Mouse (Mus musculus) regulatory T cell (primary cell): ENCODE measurements around the gene Upk3a.

Experiments
- in situ Hi-C: fragments of 300-600 bp; cut with MboI, MseI; formaldehyde crosslinking; loops from one replicate; pipeline ENCODE4 v1.15.1; 2025; ENCODE audit warnings: high pct_unique_total_duplicates

Gene Upk3a

DNA sequence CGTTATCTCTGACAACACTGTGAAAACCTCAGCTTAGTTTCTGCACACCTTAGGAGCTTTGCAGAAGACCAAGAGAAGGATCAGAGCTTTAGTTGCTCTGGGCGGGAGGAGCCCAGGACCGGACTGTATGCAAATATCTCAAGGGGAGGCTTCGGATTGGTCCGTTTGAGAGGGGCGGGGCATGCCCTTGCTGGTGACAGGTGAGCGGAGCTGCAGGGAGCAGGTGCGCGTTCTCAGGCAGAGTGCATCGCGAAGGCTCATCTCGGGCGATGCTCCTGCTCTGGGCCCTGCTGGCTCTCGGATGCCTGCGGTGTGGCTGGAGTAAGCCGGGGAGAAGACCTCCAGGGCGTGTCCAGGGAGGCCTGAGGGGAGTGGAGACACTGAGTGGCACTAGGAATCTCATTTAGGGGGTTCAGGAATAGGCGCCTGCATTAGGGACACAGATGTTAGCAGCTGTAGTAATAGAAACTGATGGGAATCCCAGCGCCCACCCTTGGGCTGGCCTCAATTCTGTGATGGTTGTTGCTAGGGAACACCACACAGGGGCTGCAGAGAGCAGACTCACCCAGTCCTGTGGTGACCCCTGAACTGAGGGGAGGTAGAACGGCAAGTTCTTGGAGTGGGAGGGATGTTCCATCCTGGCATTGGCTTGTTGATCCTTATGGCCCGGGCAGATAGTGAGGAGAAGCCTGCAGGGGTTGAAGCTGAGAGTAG is at the start of gene Upk3a:
TSS of gene Upk3a (plus strand) at position 191 of the 714 bp plus-strand sequence.
- in situ Hi-C loops: no loop called here

DNA sequence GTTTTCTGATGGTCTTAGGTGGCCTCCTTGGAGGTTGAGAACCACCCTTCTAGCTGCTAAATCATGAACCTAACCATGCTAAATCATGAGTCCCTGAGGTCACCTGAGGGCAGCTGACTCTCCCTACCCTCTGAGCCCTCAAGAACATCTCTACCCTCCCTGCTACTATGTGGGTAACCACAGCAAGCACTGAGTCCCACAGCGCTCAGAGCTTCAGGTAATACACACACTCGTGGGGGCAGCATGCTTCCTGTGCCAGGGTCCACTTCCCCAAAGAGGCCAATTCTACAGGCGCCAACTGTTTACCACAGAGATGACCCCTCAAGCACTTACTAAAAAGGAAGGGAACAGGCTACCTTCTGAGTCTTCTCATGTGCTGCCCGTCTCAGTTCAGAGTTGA is 48.4 kb upstream of the Upk3a start:
- in situ Hi-C loops: no loop called here

DNA sequence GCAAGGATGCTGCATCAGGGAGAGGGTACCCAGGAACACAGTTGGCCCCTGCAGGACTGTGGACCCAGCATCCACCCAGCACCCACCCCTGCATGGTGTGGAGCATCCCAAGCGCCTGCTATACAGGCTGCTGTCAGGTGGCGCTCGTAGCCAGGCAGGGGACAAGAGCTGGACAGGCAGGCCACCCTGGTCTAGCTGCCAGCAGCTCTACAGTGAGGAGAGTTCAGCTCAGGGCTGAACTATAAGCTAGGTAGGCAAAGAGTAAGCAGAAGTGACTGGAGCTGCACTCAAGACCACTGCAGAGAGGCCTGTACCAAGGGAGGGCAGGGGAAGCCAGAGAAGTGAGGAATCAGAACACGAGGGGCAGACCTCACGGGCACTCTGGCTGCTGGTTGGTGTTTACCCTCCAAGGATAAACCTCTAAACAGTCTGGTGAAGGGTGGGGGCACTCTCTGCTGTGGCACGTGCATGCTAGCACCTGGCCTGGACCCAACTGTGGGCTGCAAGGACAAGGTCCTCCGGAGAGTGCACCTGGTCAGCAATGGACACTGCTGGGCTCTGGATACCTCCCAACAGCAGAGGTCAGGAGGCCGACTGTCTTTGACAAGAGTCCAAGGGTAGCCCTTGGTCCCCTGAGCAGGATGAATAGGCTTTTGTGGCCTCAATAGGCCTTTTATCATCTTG is 43.9 kb upstream of the Upk3a start:
- in situ Hi-C loops: no loop called here

DNA sequence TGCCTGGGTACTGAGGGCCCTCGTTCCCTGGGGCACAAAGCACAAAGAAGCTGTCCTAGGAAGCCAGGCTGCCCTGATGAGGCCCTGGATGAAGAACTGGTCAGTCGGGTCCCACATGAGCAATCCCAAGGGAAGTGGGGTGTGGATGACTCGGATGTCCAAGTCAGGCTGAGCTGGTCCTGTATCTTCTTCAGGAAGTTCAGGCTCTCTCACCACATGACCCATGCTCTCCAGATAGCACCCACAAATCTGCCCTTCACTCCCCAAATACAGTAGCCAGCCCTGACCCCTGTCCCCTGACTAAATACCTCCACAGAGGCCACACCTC is 43.4 kb upstream of the Upk3a start:
- in situ Hi-C loops: no loop called here

DNA sequence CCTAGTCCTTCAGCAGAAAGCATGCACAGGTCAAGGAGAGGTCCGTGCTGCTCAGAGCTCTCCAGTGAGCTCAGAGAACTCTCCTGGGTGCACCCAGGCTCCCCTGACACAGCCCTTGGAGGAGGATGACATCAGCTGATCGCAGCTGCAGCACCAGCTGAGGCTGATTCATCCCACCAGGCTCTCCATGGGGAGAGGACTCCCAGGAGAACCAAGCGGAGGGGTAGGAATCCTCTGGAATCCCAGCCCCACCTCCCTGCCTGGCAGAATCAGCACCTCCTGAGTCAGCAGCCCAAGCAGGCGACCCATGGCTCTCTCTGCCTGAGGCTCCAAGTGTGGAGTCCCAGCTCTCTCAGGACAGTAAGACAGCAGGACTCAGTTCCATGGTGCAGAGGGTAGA is 41.2 kb upstream of the Upk3a start:
- in situ Hi-C loops: no loop called here

DNA sequence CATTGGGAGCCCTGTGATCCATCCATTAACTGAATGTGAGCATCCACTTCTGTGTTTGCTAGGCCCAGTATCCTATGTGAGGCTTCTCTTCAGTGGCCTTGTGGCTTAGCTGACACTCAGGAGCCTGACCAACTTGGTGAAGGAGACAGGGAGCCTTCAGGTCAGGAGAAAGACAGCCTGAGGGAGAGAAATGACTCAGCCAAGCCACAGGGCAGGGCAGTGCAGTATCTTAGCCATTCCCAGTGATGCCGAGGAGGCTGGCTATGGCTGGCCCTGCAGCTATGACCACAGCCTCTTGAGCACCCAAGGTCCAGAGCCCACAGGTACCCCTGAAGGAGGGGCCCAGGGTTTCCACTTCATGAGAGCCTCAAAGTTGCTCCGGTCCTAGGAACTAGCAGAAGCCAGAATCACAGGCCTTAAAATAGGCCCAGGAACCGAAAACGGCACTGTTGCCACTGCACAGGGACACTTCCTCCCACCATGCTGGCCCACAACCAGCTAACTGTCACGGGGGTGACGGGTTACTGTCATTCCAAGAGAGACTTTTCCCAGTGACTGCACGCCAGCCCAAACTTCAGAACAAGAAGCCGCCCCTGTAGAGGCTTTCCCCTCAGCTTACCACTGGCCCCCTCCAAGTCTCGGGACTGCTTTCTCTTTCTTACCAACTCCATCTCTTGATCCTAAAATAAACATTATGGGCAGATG is 35.2 kb upstream of the Upk3a start:
- in situ Hi-C loops: no loop called here

DNA sequence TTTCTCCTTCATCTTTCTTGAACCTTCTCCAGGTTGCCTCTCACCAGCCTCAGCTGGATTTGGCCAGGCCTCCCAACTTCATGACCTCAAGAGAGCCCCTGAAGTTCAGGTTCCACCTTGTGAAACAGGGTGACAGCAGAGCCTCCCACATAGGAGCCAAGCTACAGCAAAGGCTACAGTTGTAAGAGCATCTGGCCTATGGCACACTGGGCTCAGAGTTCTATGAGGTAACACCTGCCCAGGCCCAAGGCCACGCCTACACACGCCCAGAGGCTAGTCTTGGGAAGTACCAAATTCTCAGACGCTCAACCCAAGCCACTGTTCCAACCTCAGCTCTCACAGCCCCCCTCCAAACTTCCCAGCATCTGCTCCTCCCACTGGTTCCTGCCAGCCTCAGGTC is 34.1 kb upstream of the Upk3a start:
- in situ Hi-C loops: no loop called here

DNA sequence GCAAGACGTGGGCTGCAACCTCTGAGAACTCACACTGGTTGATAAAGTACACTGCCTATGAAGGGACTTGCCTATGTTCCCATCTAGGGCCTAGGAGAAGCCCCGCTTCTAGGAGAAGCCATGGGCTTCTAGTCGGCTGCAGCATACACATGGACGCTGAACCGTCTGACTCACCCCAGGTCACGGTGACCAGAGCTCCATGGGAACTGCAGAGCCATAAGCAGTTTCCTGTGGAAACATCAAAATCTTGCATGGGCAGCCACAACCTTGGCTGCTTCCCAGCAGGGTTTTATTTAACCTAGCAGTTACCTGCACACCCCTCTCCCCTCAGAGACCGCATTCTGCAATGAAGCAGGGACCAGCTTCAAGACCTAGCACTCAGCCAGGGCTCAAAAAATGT is 33.2 kb upstream of the Upk3a start:
- in situ Hi-C loops: no loop called here

DNA sequence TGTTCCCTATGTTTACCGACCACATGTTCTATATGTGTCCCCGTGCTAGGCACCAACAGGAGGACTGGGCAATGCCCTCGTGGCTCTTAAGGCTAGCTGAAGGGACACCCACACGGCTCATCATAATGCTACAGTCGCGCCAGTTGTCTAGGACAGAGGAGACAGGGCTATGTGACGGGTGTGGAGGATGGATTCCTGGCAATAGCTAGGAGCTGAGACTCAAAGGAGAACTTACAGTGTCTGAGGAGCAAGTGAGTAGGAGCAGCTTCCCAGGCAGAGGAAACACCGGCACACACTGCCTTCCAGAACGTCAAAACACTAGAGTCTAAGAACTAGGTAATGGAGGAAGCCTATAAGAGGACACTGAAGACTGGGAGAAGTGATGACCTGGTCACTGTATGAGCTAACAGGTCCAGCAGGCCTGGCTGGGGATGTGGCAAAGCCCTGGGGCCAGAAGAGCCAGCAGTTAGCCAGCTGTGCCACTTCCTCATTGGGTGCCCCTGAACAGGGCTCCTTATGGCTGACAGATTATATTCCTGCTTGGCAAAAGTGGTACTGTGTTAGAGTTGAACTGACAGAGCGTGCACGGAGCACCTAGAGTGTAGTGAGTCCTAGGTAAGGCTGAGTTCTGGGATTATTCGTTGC is 31.3 kb upstream of the Upk3a start:
- in situ Hi-C loops: loop anchor here (5.0 kb wide), 1 partner anchor 63 kb away; the partner anchor contains the start of genes Gm29666 and Nup50

DNA sequence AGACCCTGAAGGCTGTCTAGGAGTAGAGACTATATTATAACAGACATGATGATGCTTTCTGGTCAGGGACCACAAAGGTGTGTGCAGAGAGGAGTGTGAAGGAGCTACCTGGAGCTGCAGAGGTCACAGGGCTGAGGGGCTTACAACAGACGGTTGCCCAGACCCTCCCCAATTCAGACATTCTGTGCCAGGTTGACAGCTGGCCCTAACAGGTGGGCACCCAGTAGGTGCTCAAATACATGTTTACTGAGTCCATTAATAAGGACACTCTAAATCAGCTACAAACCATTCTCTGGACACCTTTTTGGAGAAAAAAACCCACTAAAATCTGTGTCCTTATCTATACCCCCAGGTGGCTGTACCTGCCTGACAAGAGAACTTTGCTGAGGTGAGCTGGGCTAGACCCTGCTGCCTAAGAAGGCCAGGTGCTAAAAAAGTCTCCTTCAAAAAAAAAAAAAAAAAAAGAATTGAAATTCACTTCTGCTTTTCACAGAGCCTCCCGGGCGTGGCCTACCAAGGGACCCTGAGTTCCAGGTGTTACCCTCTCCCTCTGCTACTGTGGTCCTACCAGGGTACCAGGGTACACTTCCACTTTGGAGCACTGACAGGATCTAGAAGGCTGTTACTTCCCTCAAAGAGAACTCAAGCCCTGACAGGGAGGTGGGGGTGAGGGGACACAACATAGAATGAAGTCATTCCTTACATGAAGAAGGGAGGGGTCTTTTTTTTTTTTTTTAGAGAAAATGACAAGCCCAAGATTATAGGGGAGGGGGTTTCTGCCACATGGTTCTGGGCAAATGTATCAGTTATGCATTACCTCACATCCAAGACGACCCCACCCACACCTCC is 30.5 kb upstream of the Upk3a start:
- in situ Hi-C loops: loop anchor here (5.0 kb wide), 1 partner anchor 64 kb away; the partner anchor contains the start of genes Gm29666 and Nup50

DNA sequence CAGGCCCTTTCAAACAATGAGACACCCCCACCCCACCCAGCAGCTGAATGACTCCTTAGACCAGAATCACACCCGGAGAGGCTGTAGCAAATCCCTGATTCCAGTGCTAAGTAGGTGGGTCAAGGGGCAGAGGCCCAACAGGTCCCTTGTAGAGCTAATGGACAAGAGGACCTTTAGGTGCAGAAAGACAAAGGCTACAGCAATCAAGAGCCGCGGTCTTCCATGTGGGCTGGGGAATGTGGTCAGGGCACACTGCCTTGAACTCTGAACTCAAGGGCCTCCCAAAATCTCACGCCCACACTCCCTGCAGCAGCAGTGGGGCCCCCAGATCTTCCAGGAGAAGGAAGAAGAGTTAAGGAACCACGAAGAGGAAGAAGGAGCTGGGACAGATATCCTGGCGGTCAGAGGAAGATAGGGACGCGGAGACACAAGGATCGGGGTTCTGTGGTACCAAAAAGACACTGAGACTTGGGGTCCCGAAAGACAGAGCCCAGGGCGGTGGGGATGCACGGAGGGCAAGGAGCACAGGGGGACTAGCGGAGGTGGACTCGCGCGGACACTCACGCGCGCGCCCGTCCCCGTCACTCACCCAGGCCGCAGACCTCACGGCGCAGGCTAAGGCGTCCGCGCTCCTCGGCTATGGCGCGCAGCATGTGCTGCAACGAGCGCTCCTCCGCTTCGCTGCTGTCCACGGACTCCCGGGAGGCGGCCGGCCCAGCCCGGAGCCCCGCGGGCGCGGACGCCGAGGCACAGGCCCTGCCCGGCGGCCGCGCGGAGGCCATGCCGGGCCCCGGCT is 29.7 kb upstream of the Upk3a start:
- in situ Hi-C loops: loop anchor here (5.0 kb wide), 1 partner anchor 65 kb away; the partner anchor contains the start of genes Gm29666 and Nup50

DNA sequence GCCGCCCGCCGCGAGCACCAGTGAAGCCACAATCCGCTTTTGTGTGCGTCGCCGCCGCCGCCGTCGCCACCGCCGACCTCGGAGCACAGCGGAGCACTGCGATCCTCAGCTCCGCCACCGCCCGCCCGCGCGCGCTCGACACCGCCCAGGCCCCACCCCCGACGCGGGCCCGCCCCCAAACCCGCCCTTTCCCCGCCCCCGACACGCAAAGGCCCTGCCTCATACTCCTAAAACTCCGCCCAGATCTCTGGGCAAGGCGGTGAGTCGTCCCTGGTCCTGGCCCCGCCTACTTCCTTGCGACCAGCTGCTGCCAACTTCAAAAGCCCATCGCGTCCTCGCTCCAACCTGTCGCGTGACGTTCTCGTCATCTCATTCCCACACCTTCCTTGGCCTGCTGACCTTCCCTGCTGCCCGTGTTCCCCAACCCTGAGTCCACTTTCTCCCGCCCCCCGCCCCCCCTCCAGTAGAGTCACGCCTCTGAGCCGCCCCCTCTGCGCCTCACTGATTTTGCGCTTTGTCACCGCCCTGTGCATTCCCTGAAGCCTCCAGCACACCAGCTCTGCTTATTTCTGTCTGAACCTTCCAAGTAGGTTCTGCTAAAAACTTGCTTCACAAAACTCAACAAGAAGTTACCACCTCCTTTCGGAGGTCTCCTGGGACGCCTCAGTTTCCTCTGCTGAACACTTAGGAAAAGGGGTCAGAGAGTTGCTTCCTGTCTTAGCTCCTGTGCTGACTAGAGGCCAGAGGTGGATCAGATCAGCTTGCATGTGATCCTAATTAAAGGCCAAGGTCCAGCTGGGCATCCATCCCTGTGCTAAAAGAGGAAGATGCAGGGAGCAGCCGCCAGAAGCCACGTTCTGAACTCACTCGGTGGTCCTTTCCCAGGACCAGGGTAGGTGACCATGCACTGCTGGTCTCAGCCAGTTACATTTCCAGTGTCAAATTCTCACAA is 28.8 kb upstream of the Upk3a start, which contains the start of gene 5031439G07Rik:
TSS of gene 5031439G07Rik (minus strand) at position 678 of the 952 bp plus-strand sequence.
- in situ Hi-C loops: loop anchor here (5.0 kb wide), 1 partner anchor 66 kb away; the partner anchor contains the start of genes Gm29666 and Nup50

DNA sequence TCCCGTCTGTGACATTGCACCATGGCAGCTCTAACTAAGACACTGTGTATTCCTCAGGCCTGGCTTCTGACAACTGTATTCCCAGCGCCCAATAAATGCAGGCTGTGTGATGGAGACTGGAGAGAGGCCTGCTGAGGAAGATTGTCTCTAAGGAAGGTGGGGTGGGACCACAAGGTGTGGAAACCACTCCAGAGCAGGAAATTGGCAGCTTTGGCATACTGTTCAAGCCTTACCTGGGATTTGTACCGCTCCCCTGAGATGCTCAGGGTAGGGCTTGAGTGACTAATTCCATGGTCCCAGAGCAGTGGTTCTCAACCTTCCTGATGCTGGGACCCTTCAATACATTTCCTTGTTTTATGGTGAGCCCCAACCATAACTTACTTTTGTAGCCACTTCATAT is 27.8 kb upstream of the Upk3a start:
- in situ Hi-C loops: loop anchor here (5.0 kb wide), 1 partner anchor 67 kb away; the partner anchor contains the start of genes Gm29666 and Nup50

DNA sequence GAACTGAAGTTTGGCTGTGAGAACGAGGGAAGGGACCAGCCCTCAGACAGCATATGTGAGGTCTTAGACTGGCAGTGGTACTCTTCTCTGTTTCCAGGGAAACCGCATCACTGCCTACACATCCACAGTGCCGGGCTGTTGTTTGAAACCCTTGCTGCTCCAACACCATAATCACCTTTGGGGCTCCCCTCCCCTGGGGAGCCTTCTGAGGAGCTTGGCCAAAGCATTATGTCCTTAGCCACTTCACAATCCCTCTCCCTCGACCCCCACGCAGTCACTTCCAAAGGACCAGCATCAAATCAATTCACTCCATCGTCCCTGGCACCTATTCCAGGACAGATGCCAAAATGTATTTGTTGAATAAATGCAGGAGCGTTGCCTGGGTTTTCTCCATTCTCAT is 27.2 kb upstream of the Upk3a start:
- in situ Hi-C loops: loop anchor here (5.0 kb wide), 1 partner anchor 67 kb away; the partner anchor contains the start of genes Gm29666 and Nup50

DNA sequence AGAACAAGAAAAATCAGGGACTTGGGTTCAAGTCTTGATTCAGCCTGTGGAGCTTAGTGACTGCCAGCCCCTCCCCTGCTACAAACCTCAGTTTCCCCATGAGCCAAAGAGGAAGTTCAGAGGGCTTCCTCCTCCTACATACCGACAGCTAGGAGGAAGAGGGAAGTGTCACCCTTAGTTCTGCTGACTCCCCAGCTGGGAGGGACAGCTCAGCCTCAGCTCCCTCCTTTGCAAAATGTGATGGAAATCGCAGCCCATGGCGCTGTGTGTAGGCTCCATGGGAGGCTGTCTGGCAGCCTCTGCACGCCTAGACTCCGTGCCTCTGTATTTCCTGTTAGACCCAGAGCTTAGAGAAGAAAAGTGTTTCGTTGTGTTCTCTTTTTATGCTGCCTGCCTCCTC is 22.4 kb upstream of the Upk3a start:
- in situ Hi-C loops: no loop called here

DNA sequence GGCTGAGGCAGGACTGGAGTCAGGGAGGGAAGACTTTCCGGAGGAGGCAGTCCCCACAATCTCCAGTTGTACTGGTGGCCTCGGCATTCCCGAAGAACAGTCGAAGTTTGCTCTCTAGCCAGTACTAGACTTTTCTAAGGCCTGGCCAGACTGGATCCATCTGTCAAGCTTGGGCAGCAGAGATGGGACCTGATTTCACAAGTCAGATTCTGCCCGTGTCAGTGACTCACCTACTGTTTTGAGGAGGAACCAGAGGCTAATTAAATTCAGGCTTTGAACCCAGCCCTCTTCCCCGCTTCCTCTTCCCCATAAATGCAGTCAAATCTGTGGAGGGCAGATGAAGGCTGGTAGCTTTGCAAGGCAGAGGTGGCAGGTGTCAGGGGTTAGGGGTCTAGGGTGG is 21.9 kb upstream of the Upk3a start:
- in situ Hi-C loops: loop anchor here (5.0 kb wide), 1 partner anchor 77 kb away; no protein-coding TSS in a partner anchor

DNA sequence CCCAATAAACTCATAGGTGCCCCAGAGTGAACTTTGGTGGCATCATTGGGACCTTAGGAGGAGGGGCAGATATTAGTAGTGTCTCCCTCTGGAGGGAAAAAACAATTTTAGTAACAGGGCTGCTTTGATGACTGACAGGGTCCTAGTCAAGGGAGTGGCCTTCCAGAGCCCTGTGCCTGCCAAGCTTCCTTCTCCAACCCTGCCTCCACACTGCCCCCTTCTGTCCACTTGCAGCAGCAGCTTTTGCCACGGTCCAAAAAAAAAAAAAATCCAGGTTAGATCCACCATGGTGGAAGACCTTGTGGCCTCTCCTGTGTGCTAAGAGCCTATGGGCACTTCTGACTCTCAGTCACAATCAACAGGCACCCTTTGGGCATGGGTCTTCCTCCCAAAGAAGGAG is 21.0 kb upstream of the Upk3a start:
- in situ Hi-C loops: loop anchor here (5.0 kb wide), 1 partner anchor 76 kb away; no protein-coding TSS in a partner anchor

DNA sequence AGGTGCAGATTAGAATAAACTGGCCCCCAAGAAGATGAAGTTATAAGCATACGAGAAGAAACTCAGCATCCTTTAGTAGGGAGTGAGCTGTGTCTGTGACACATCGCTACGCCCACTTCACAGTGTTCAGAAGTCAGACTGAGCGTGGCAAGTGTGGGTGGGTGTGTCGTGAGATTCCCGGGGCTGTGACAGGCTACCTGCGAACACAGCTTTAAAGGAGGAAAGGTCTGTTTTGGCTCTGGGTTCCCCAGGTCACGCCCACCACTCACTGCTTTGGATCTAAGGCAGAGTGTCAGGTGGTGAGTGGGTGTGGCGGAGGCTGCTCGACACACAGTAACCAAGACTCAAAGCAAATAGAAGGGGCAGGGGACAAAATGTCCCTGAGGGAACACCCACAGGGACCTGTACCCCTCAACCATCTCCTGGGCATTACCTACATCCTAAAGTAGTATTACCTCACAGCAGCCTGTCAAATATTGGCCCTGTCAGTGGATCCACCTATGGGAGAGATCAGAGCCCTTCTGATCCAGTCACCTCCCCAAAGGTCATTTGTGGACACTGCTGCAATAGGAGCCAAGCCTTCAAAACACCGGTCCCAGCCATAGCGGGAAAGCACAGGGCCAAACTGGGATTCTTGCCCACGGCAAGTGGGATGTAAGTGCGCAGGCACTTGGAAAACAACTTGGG is 19.0 kb upstream of the Upk3a start:
- in situ Hi-C loops: loop anchor here (5.0 kb wide), 1 partner anchor 74 kb away; no protein-coding TSS in a partner anchor
